Mouse (Mus musculus) gastrocnemius, adult 8-10 months (tissue): ENCODE results near the gene Bcl7a. TPM values are rescaled to one million over a fixed set of nuclear protein-coding genes. Genes with fewer than 3 reads are reported as not detected.

Experiments
- DNase-seq, 2 experiments: peaks; one replicate each; pipeline ENCODE4 v3.0.0; 2022; ENCODE audit warnings: low spot score in 2 of 2
- total RNA-seq, 4 experiments: library from RNA; stranded (reverse); gene quantifications; 2 replicates each; pipeline ENCODE4 v1.2.4; 2022

Gene Bcl7a
- total RNA-seq, 4 experiments from 2014 or later: 7.3 to 9.6 (median 7.9) TPM

DNA sequence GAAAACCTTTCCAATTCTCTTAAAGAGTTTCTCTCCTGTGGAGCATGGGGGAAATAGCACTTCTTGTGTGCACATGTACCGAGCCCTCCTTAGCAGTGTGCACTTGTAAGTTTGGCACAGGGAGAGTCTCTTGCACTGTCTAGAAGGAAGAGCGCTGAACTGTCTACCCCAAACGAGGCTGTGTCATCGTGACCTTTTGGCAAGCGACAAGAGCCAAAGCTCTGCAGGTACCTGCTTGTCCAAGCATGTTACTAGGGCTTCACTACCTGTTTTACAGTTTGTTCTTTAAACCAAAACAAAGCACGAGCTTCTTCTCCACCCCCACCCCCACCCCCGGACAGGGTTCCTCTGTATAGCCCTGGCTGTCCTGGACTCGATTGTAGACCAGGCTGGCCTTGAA lies 15.9 kb upstream of the Bcl7a start:
- no peak for DNase-seq

- no peak for DNase-seq
Measured at GRCm38 (mm10) chr5:123333566-123333965, 10.1 kb upstream of the Bcl7a start.

- DNase-seq: no peak
Measured at GRCm38 (mm10) chr5:123336205-123336961, 7.3 kb upstream of the Bcl7a start.

GRCm38 (mm10) chr5:123338463-123338862 lies 5.2 kb upstream of the Bcl7a start:
- DNase-seq: no peak

- DNase-seq: no peak
Measured at GRCm38 (mm10) chr5:123344628-123344962, 961 bp downstream of the Bcl7a start.

- DNase-seq: peak; percentile 14 to 47
Measured at GRCm38 (mm10) chr5:123344963-123345852, 1.6 kb downstream of the Bcl7a start.

DNA sequence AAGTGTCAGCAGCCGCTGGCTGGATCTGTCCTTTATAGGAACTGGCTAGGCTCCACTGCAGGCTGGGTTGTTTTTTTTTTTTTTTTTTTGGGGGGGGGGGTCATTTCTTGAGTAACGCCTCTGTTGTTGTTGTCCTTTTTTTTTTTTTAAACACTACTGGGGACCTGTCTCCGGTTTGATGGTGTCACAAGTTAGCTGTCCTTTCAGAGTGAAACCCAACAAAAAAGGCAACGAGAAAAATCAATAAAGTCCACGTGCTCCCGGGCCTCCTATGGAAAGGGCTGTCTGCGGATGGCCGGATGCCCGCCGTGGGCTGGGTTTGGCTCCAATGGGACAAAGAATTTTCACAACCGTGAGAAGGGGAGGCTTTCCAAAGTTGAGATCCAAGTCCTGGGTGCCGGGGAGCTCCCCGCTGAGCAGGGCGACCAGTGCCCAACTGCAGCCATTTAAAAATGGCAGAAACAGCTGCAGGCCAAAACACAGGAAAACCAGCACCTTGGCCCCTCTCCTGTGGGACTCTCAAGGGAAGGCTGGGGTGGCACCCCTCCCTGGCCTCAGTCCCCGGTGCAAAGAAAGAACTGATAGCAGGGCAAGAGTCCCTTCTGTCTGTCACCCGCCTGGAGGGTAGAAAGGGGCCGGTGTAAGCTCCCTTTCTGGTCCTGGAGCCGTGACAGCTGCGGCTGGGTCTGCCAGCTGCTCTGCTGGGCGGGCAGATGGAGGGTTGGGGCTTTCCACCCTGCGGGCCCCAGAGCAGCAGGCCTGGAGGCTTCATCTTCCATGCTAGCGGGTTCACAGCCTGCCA lies 2.4 kb downstream of the Bcl7a start:
- DNase-seq: peak; percentile 48 to 72

DNA sequence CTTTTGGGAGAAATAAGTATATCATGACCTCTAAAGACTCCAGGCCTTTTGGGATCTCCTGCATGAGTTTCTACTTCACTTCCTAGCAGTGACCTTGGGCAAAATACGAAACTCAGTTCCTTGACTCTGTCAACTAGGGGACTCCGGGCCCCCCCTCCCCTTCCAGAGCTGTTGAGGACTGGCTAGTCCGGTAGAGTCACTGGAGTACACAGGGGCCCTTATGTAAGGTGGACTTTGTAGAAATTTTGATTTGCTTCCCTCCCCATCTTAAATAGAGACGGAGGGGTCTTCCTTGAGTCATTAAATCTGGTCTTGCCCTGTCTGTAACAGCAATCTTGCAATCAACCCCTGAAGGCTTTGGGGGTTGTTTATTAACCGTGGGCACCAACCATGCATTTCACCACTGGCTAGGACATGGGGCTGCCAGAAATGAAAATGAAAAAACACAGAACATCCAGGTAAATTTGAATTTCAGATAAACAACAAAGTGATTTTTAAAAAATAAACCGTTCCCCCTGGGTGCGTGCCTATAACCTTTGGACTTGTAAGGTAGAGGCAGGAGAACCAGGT lies 3.2 kb downstream of the Bcl7a start:
- no peak for DNase-seq

GRCm38 (mm10) chr5:123347985-123348384 lies 4.4 kb downstream of the Bcl7a start:
- no peak for DNase-seq

DNA sequence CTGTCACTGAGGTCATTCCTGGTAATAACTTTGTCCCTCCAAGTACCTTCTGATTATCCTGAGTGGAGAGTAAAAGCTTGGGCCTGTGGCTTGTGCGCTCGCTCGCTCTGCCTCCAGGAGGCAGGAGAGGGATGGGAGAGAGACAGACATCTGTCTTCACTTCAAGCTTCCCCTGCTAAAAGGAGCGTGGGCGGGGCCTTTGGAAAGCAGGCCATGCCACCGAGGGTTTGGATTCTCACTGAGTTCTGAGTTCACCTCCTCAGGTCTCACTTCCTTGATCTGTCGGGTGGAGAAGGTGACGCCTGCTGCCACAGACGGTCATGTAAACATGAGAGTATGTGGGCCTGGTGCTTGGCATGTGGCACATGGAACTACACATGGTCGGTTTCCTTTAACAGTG lies 6.8 kb downstream of the Bcl7a start:
- no peak for DNase-seq

- DNase-seq: no peak
Measured at GRCm38 (mm10) chr5:123355918-123356317, 12.3 kb downstream of the Bcl7a start.

DNA sequence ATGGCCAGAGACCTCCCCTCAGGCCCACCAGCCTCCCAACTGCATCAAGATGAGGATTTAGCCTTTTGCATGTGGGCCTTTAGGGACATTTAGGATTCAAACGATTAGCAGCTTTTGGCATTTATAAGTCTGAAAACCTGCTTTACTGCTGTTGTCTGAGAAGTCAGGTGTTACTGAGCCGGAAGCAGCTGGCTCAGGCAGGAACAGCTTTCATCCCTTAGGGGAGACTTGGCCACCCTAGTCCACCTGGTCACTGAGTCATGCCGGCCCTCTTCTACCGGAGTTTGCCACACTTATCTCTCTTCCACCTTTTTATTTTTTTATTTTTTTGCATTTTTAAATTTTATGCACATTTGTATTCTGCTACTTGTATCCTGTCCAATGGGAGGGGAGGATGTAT lies 13.6 kb downstream of the Bcl7a start:
- DNase-seq: no peak

DNA sequence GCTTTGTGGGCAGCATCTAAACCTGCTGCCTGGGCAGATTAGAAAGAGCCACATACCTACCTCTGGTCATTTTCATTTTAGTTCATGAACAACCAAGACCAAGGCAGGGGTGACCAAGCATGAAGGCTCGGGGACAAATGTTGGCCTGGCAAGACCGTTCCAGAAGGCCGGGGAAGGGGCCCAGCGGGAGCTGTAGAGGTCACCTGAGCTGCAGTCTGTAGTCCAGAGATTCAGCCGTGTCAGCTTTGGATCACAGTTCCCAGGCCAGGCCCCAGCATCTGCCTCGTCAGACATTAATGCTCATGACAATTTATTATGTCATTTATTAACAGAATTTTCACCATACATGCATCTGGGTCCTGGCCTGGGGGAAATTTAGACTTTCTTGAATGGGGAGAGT lies 15.8 kb downstream of the Bcl7a start:
- DNase-seq: no peak

GRCm38 (mm10) chr5:123362911-123363310 lies 19.3 kb downstream of the Bcl7a start:
- DNase-seq: no peak

DNA sequence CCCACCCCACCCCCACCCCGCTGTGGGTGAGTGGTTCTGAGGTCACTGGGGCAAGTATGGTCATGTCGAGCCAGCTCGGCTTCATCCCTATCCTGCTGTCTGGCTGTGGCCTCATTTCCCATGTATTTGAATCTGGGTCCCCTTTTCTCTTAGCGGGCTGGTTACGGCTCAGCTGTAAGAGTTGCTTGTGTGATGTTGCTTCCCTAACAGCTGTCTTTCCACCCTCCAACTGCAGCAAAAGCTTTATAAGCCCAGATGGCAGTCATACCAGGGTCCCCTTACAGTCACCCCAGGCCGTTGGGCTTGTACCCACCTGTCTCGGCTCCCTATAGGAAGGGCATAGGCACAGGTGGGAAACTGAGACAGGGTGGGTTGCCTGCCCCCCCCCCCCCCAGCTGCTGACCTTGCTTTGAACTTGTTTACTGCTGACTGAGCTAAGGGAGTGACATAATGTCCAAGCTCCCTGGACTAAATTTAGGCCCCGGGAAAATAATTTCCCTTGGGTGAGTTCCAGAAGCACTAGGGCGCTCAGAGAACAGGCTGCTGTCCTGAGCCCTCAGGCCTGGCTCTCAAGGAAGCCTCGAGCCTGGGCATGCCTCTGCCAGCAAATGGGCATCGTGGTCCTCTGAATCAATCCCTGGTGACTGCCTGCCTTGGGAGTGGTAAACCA lies 20.8 kb downstream of the Bcl7a start:
- peak; percentile 49 to 60 for DNase-seq

- no peak for DNase-seq
Measured at GRCm38 (mm10) chr5:123368869-123369488, 25.3 kb downstream of the Bcl7a start.

GRCm38 (mm10) chr5:123370049-123370448 lies 26.4 kb downstream of the Bcl7a start:
- DNase-seq: no peak

GRCm38 (mm10) chr5:123375262-123375661 lies 31.6 kb downstream of the Bcl7a start:
- DNase-seq: no peak

DNA sequence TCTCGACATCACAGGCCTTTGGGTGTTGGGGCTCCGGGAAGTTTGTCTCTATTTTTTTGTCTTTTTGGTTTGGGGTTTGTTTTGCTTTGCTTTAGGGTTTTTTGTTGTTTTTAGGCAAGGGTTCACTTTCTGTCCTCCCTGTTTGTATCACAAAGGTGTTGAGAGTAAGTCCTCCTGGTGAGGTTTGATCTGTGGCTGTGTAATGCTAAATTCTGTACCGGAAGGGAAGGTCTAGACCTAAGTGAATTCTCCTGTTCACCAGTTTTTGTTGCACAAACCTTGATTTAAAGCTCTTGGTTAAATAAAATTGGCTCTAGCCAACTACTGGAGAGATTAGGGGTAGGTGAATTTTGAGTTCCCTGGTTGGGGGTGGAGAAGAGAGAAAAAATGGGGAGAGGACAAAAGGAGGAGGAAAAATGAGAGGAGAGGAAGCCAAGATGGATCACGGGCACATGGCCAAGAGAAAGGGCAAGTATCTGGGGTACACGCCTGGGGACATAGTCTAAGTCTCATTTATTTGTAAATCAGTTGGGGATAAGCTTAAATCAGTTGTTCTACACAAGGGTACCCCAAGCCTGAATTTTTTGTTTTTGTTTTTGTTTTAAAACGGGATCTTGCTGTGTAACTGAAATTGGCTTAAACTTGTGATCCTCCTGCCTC lies 32.3 kb downstream of the Bcl7a start:
- no peak for DNase-seq

GRCm38 (mm10) chr5:123376569-123376968 lies 32.9 kb downstream of the Bcl7a start:
- DNase-seq: peak in 1 of 2 experiments; percentile 47
